Mouse (Mus musculus) stomach, postnatal 0 days (tissue): ENCODE measurements at regions not wholly inside any gene's neighbourhood (a gene's known extent, or its start where the extent isn't known, plus 50 kb on each side); places are given as distances from the start of the nearest gene placed in this dataset.

ENCODE experiments used
- ATAC-seq: fragments of 200-750 bp; cut with Nextera tagmentation; 2 replicates; pipeline ENCODE4 v1.8.0; 2017; ENCODE audit not compliant: low FRiP score, low TSS enrichment
- DNase-seq: peaks from one replicate; pipeline ENCODE4 v3.0.0-alpha.2; 2016; ENCODE audit warnings: low spot score
- H3K27ac ChIP-seq: fragments of 300-500 bp; sonication (generic); replicated peaks from 2 replicates; pipeline ENCODE4 v1.5.1; 2014; ENCODE audit warnings: mild to moderate bottlenecking, control low read depth
- H3K27me3 ChIP-seq: fragments of 300-500 bp; sonication (generic); 2 replicates; pipeline ENCODE4 v1.6.1; 2014; ENCODE audit warnings: low read length; ENCODE audit not compliant: control insufficient read depth, insufficient read depth
- H3K36me3 ChIP-seq: fragments of 300-500 bp; sonication (generic); 2 replicates; pipeline ENCODE4 v1.6.1; 2014; ENCODE audit warnings: low read length, mixed read lengths; ENCODE audit not compliant: control insufficient read depth, insufficient read depth
- H3K4me1 ChIP-seq: fragments of 300-500 bp; sonication (generic); replicated peaks from 2 replicates; pipeline ENCODE4 v1.6.1; 2014; ENCODE audit warnings: antibody characterized with exemption; ENCODE audit not compliant: control insufficient read depth, insufficient read depth
- H3K4me2 ChIP-seq: fragments of 300-500 bp; sonication (generic); replicated peaks from 2 replicates; pipeline ENCODE4 v1.6.1; 2014; ENCODE audit warnings: low read depth, mild to moderate bottlenecking, control low read depth, moderate library complexity
- H3K4me3 ChIP-seq: fragments of 300-500 bp; sonication (generic); 2 replicates; pipeline ENCODE4 v1.5.1; 2014; ENCODE audit warnings: low read depth, low read length, control low read depth
- H3K9ac ChIP-seq: fragments of 300-500 bp; sonication (generic); 2 replicates; pipeline ENCODE4 v1.6.1; 2014; ENCODE audit warnings: mild to moderate bottlenecking, low read length, control low read depth, mixed read lengths
- H3K9me3 ChIP-seq: fragments of 300-500 bp; sonication (generic); 2 replicates; pipeline ENCODE4 v1.6.1; 2016; ENCODE audit warnings: low read length; ENCODE audit not compliant: control insufficient read depth
- CTCF ChIP-seq: IDR thresholded peaks from 2 replicates; pipeline ENCODE4 v1.5.1; 2016; ENCODE audit warnings: antibody characterized with exemption, low read depth, mild to moderate bottlenecking, moderate library complexity
- EP300 ChIP-seq: optimal IDR thresholded peaks from 2 replicates; pipeline ENCODE3; 2016; ENCODE audit warnings: antibody characterized with exemption
- WGBS: fragments of 180-500 bp; shearing (Covaris S2); extraction: QIAGEN DNeasy Blood & Tissue Kit; methylation state at CpG from one replicate; pipeline ENCODE4 v1.1.7; 2014; 5-methylcytosine and 5-hydroxymethylcytosine counted together

- ATAC-seq = no peak
- TF ChIP-seq EP300 = no peak
- no peak for TF ChIP-seq CTCF
- no peak overlapping the region for H3K4me2 ChIP-seq
These were observed 214.9 kb downstream of the Rybp start for GRCm38 (mm10) chr6:100072261-100072968.

GRCm38 (mm10) chr6:100069151-100069550, 218.1 kb downstream of the Rybp start:
- H3K9me3 ChIP-seq = no peaks in the 10 kb centered on the region
- ATAC-seq (no peak), DNase-seq (no peak)
- H3K36me3 ChIP-seq = no peaks in the 10 kb centered on the region
- no peak overlapping the region for H3K9ac ChIP-seq
- H3K4me3 ChIP-seq = no peak overlapping the region
- no peaks in the 10 kb centered on the region for H3K4me1 ChIP-seq
- H3K27ac ChIP-seq = no peak overlapping the region
- no peaks in the 10 kb centered on the region for H3K27me3 ChIP-seq
- 77% methylated on average over 4 of the region's 4 CpGs for WGBS
- TF ChIP-seq CTCF (no peak), EP300 (no peak)
- no peak overlapping the region for H3K4me2 ChIP-seq

More at GRCm38 (mm10) chr6:100072261-100072968, 214.9 kb downstream of the Rybp start:
- Histone ChIP-seq H3K36me3 (no peaks in the 10 kb centered on the region), H3K27me3 (no peaks in the 10 kb centered on the region), H3K4me3 (no peak overlapping the region), H3K9ac (no peak overlapping the region), H3K9me3 (no peaks in the 10 kb centered on the region), H3K27ac (no peak overlapping the region), H3K4me1 (peaks cover 2% of the 10 kb centered on the region; the same call in 1 of the 2 replicates)
- WGBS = 64% methylated on average over 6 of the region's 6 CpGs
- DNase-seq = no peak

- Histone ChIP-seq H3K27me3 (no peaks in the 10 kb centered on the region), H3K4me1 (no peaks in the 10 kb centered on the region), H3K36me3 (no peaks in the 10 kb centered on the region), H3K9ac (no peak overlapping the region), H3K4me2 (no peak overlapping the region), H3K4me3 (no peak overlapping the region), H3K27ac (no peak overlapping the region), H3K9me3 (no peaks in the 10 kb centered on the region)
- DNase-seq (no peak), ATAC-seq (no peak)
- no peak for TF ChIP-seq CTCF
- 86% methylated on average over 4 of the region's 4 CpGs for WGBS
These were observed 220.0 kb downstream of the Rybp start for GRCm38 (mm10) chr6:100067273-100067672.

- no peaks in the 10 kb centered on the region for H3K27me3 ChIP-seq
- ATAC-seq = no peak
These were observed 221.7 kb downstream of the Rybp start for GRCm38 (mm10) chr6:100065586-100065985.

GRCm38 (mm10) chr6:100062961-100063360, 224.3 kb downstream of the Rybp start:
- no peak overlapping the region for H3K27ac ChIP-seq
- H3K4me2 ChIP-seq = no peak overlapping the region
- no peak overlapping the region for H3K9ac ChIP-seq
- no peaks in the 10 kb centered on the region for H3K27me3 ChIP-seq
- no peaks in the 10 kb centered on the region for H3K9me3 ChIP-seq
- ATAC-seq (peak; percentile 81), DNase-seq (peak; percentile 64)
- H3K4me3 ChIP-seq = no peak overlapping the region
- H3K36me3 ChIP-seq = no peaks in the 10 kb centered on the region
- TF ChIP-seq CTCF (no peak), EP300 (no peak)
- no peaks in the 10 kb centered on the region for H3K4me1 ChIP-seq
- 63% methylated on average over 8 of the region's 8 CpGs for WGBS

More at GRCm38 (mm10) chr6:100065586-100065985, 221.7 kb downstream of the Rybp start:
- TF ChIP-seq CTCF = no peak
- TF ChIP-seq EP300 = no peak
- Histone ChIP-seq H3K9ac (no peak overlapping the region), H3K4me3 (no peak overlapping the region), H3K9me3 (no peaks in the 10 kb centered on the region), H3K4me2 (no peak overlapping the region), H3K4me1 (no peaks in the 10 kb centered on the region), H3K27ac (no peak overlapping the region), H3K36me3 (no peaks in the 10 kb centered on the region)
- WGBS = 85% methylated on average over 3 of the region's 3 CpGs
- no peak for DNase-seq

GRCm38 (mm10) chr6:100059803-100060202, 227.5 kb downstream of the Rybp start:
- TF ChIP-seq EP300 (no peak), CTCF (no peak)
- Histone ChIP-seq H3K27ac (no peak overlapping the region), H3K36me3 (no peaks in the 10 kb centered on the region), H3K9ac (no peak overlapping the region), H3K27me3 (no peaks in the 10 kb centered on the region), H3K4me1 (no peaks in the 10 kb centered on the region), H3K4me3 (no peak overlapping the region), H3K9me3 (no peaks in the 10 kb centered on the region), H3K4me2 (no peak overlapping the region)
- DNase-seq = no peak
- WGBS = 50% methylated on average over 8 of the region's 8 CpGs
- ATAC-seq = no peak
